Mouse (Mus musculus): Measurements from ENCODE around the gene Abcg8.

- TF ChIP-seq POLR2A (IDR thresholded peaks at IDR 0.05; ENCODE audit: insufficient read length, low read depth) (no peak), E2F4 (IDR thresholded peaks at IDR 0.05; ENCODE audit: insufficient read depth) (no peak), POLR2AphosphoS2 (IDR thresholded peaks at IDR 0.05; ENCODE audit: insufficient read length, low read depth) (no peak), USF1 (IDR thresholded peaks at IDR 0.05; ENCODE audit: low read depth) (no peak), REST (IDR thresholded peaks at IDR 0.05; ENCODE audit: insufficient read depth, insufficient read length) (no peak), MYOG (IDR thresholded peaks at IDR 0.05; ENCODE audit: control insufficient read depth in 1 of 3, insufficient read depth in 1 of 3, insufficient read length in 2 of 3, low read depth in 2 of 3) (no peak)
Measured at GRCm38 (mm10) chr17:84748152-84748682, 72.1 kb downstream of the Abcg8 start.

Measured in myocyte (in vitro differentiated cells).